Mouse (Mus musculus) ES-Bruce4 (cell line): ENCODE measurements at regions not wholly inside any gene's neighbourhood (a gene's known extent, or its start where the extent isn't known, plus 50 kb on each side); places are given as distances from the start of the nearest gene placed in this dataset.

Source experiments
- CTCF ChIP-seq: IDR thresholded peaks from one replicate; pipeline ENCODE4 v1.8.1; 2011; ENCODE audit warnings: low read depth, low read length
- EP300 ChIP-seq: IDR thresholded peaks from 2 replicates; pipeline ENCODE4 v1.6.1; 2011; ENCODE audit warnings: low read depth, low read length; ENCODE audit not compliant: insufficient read depth
- POLR2A ChIP-seq: IDR thresholded peaks from one replicate; pipeline ENCODE4 v1.8.1; 2011; ENCODE audit warnings: low read length; ENCODE audit not compliant: insufficient read depth

DNA sequence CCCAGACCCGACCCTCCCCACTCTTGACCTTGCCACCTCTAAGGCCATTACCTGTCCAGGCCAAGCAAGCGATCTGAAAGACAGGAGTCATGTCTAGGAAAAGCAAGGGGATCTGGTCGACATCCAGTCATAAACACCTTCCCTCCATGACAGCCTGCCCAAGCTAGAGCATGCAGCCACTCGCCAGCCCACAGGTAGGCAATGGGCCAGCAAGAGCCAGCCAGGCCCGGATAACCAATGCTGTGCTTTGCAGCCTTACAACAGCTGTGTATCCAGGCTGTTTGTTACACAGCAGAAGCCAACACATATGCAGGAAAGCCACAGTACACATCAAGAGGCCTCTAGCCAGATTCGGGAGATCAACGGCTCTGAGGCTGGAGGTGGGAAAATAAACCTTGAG lies 57.3 kb upstream of the A430005L14Rik start:
- TF ChIP-seq CTCF (no peak), POLR2A (no peak), EP300 (no peak)
